Mouse (Mus musculus): ENCODE measurements at regions not wholly inside any gene's neighbourhood (a gene's known extent, or its start where the extent isn't known, plus 50 kb on each side); places are given as distances from the start of the nearest gene placed in this dataset.

GRCm38 (mm10) chr14:46536002-46536762 lies 145.7 kb upstream of the Bmp4 start:
- H3K27me3 ChIP-seq (ENCODE audit: control insufficient read depth, insufficient read depth, low read length): no peaks in the 10 kb centered on the region
- no peak for ATAC-seq (ENCODE audit: insufficient read depth, low read depth)
- no peak for TF ChIP-seq EP300 (IDR thresholded peaks at IDR 0.05; ENCODE audit: low read depth)
- no peak for TF ChIP-seq CTCF (IDR thresholded peaks at IDR 0.05; ENCODE audit: low read depth)
- no peak overlapping the region for H3K4me3 ChIP-seq (ENCODE audit: low read depth, low read length)
- WGBS: 59% methylated on average over 10 of the region's 10 CpGs
- no peak overlapping the region for H3K4me2 ChIP-seq (ENCODE audit: low read depth, low read length)
- H3K36me3 ChIP-seq (replicated peaks; ENCODE audit: control insufficient read depth, insufficient read depth, low read length): no peaks in the 10 kb centered on the region
- no peak for DNase-seq (ENCODE audit: low spot score)
- no peaks in the 10 kb centered on the region for H3K4me1 ChIP-seq (ENCODE audit: control insufficient read depth, insufficient read depth)
- no peak overlapping the region for H3K9ac ChIP-seq (replicated peaks; ENCODE audit: low read depth, low read length)
- no peaks in the 10 kb centered on the region; the same call in 1 of the 2 replicates for H3K9me3 ChIP-seq (replicated peaks; ENCODE audit: control insufficient read depth, low read length)
- H3K27ac ChIP-seq (ENCODE audit: low read depth): no peak overlapping the region

- TF ChIP-seq EP300 (IDR thresholded peaks at IDR 0.05; ENCODE audit: low read depth): no peak
- no peak for TF ChIP-seq CTCF (IDR thresholded peaks at IDR 0.05; ENCODE audit: low read depth)
- Histone ChIP-seq H3K4me2 (ENCODE audit: low read depth, low read length) (no peak overlapping the region), H3K9me3 (replicated peaks; ENCODE audit: control insufficient read depth, low read length) (no peaks in the 10 kb centered on the region), H3K9ac (replicated peaks; ENCODE audit: low read depth, low read length) (no peak overlapping the region), H3K27ac (ENCODE audit: low read depth) (no peak overlapping the region), H3K4me1 (ENCODE audit: control insufficient read depth, insufficient read depth) (no peaks in the 10 kb centered on the region), H3K27me3 (ENCODE audit: control insufficient read depth, insufficient read depth, low read length) (no peaks in the 10 kb centered on the region), H3K36me3 (replicated peaks; ENCODE audit: control insufficient read depth, insufficient read depth, low read length) (no peaks in the 10 kb centered on the region), H3K4me3 (ENCODE audit: low read depth, low read length) (no peak overlapping the region)
- 59% methylated on average over 1 of the region's 1 CpGs for WGBS
- no peak for DNase-seq (ENCODE audit: low spot score)
- no peak for ATAC-seq (ENCODE audit: insufficient read depth, low read depth)
Observed at GRCm38 (mm10) chr14:46532697-46533096, 142.2 kb upstream of the Bmp4 start.

- TF ChIP-seq EP300 (IDR thresholded peaks at IDR 0.05; ENCODE audit: low read depth) (no peak), CTCF (IDR thresholded peaks at IDR 0.05; ENCODE audit: low read depth) (no peak)
- no peak overlapping the region for H3K4me2 ChIP-seq (ENCODE audit: low read depth, low read length)
- H3K27me3 ChIP-seq (ENCODE audit: control insufficient read depth, insufficient read depth, low read length): no peaks in the 10 kb centered on the region
- H3K9ac ChIP-seq (replicated peaks; ENCODE audit: low read depth, low read length): no peak overlapping the region
- H3K4me1 ChIP-seq (ENCODE audit: control insufficient read depth, insufficient read depth): no peaks in the 10 kb centered on the region
- no peak for ATAC-seq (ENCODE audit: insufficient read depth, low read depth)
- DNase-seq (ENCODE audit: low spot score): no peak
- no peak overlapping the region for H3K4me3 ChIP-seq (ENCODE audit: low read depth, low read length)
- no peak overlapping the region for H3K27ac ChIP-seq (ENCODE audit: low read depth)
- no peaks in the 10 kb centered on the region for H3K9me3 ChIP-seq (replicated peaks; ENCODE audit: control insufficient read depth, low read length)
- H3K36me3 ChIP-seq (replicated peaks; ENCODE audit: control insufficient read depth, insufficient read depth, low read length): no peaks in the 10 kb centered on the region
- WGBS: 75% methylated on average over 6 of the region's 6 CpGs
Observed at GRCm38 (mm10) chr14:46530452-46530851, 140.0 kb upstream of the Bmp4 start.

DNA sequence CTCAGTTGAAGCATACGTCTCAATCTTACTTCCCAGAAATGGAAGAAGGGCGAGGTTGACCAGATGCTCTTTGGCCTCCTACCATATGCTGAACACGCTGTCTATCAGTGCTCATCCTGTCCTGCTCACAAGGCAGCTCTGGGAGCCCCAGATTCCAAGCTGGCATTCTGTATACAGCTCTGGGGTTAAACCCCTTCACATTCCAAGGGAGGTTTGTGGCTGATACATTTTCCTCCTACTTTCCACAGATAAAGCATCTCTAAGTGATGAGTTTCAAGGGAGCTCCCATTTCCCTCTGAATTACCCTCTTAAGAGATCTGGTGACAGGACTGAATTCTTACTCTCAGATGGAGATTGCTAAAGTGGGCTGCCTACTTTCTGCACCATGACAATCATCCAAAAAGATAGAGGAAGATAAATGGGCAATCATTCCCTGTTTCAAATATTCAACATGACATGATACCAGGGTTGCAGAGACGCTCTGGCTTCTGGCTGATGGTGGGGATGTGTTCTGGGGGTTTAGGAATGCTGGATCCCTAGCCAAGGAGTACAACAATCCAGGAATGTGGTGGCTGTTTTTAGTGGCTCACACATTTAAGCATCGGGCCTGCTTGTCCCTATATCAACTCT lies 138.7 kb upstream of the Bmp4 start:
- Histone ChIP-seq H3K4me3 (ENCODE audit: low read depth, low read length) (no peak overlapping the region), H3K4me1 (ENCODE audit: control insufficient read depth, insufficient read depth) (no peaks in the 10 kb centered on the region), H3K27me3 (ENCODE audit: control insufficient read depth, insufficient read depth, low read length) (no peaks in the 10 kb centered on the region), H3K36me3 (replicated peaks; ENCODE audit: control insufficient read depth, insufficient read depth, low read length) (no peaks in the 10 kb centered on the region), H3K4me2 (ENCODE audit: low read depth, low read length) (no peak overlapping the region), H3K9me3 (replicated peaks; ENCODE audit: control insufficient read depth, low read length) (no peaks in the 10 kb centered on the region), H3K9ac (replicated peaks; ENCODE audit: low read depth, low read length) (no peak overlapping the region), H3K27ac (ENCODE audit: low read depth) (no peak overlapping the region)
- no peak for DNase-seq (ENCODE audit: low spot score)
- TF ChIP-seq CTCF (IDR thresholded peaks at IDR 0.05; ENCODE audit: low read depth) (no peak), EP300 (IDR thresholded peaks at IDR 0.05; ENCODE audit: low read depth) (no peak)
- 57% methylated on average over 5 of the region's 5 CpGs for WGBS
- no peak for ATAC-seq (ENCODE audit: insufficient read depth, low read depth)

DNA sequence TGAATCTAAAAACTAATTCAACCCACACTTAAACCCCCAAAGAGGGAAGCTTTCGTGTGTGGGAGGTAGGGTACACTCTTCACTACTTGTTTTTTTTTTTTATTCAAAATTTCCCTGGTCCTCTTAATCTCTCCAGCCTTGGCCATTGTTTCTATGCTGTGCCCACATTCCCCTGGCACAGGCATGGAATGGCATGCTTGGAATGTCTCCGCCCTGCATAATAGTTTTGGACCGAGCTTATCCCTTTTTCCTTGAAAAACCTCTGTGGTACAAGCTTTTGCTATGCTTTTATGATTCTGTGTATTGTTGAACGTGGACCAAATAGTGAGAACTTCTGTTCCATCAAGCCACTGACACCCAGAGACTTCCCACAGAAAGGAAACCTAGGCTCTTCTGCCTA lies 126.8 kb upstream of the Bmp4 start:
- TF ChIP-seq EP300 (IDR thresholded peaks at IDR 0.05; ENCODE audit: low read depth): no peak
- no peak for TF ChIP-seq CTCF (IDR thresholded peaks at IDR 0.05; ENCODE audit: low read depth)
- ATAC-seq (ENCODE audit: insufficient read depth, low read depth) (no peak), DNase-seq (ENCODE audit: low spot score) (no peak)
- no peaks in the 10 kb centered on the region for H3K9me3 ChIP-seq (replicated peaks; ENCODE audit: control insufficient read depth, low read length)
- H3K4me1 ChIP-seq (ENCODE audit: control insufficient read depth, insufficient read depth): peaks cover 4% of the 10 kb centered on the region; the same call in 1 of the 2 replicates
- no peak overlapping the region for H3K4me2 ChIP-seq (ENCODE audit: low read depth, low read length)
- H3K36me3 ChIP-seq (replicated peaks; ENCODE audit: control insufficient read depth, insufficient read depth, low read length): no peaks in the 10 kb centered on the region
- no peaks in the 10 kb centered on the region for H3K27me3 ChIP-seq (ENCODE audit: control insufficient read depth, insufficient read depth, low read length)
- H3K9ac ChIP-seq (replicated peaks; ENCODE audit: low read depth, low read length): no peak overlapping the region
- H3K4me3 ChIP-seq (ENCODE audit: low read depth, low read length): no peak overlapping the region
- no peak overlapping the region for H3K27ac ChIP-seq (ENCODE audit: low read depth)
- WGBS: 49% methylated on average over 4 of the region's 4 CpGs

Data from heart, postnatal 0 days (tissue).